Mouse (Mus musculus): ENCODE results near the gene Mrvi1.
"Not testable (repeated sequence)": the region's sequence is repeated elsewhere in the genome, so short reads cannot be mapped to it uniquely, and the experiment has no call there.

Mrvi1 gene

DNA sequence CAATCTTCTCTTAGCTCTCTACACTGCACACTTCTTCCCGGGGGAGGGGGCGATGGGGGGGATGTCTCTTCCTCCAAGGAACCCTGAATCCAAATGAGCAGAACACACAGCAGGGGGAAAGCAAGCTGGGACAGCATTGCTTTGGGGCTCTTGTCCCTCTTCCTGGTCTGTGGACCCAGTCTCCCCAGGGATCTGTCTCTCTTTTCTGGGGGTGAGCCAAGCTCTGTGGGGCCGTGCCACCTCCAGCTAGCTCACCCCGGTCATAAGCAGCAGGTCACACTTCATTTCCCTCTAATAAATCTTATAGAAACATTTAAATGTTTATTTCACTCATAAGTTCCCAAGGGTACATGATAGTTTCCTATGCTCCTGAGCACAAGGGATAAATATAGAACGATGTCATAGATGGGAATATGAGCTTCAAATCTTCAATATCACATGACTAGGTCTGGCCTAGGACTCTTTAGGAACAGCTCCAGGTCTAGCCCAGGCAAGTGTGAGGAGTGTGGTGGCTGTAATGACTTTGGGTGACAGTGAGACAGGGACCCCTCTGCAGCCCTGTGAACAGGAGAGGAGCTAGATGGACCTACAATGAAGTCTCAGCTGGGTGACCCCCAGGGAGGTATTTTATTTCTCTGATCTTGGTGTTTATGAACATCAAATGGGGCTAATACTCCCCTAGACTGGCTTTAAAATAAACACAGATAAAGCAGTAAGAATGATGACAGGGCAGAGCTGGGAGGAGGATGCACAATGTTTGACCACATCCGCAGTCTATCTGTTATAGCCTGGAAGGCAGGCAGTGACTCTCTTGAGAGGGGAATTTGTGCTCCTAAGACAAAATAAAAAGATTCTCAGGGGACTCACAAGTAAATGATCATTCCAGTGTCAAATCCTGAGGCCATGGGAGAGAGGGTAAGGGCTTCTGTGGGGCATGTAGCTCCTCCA lies 46.2 kb downstream of the Mrvi1 start:
- DNase-seq (ENCODE audit: low spot score): no peak

DNA sequence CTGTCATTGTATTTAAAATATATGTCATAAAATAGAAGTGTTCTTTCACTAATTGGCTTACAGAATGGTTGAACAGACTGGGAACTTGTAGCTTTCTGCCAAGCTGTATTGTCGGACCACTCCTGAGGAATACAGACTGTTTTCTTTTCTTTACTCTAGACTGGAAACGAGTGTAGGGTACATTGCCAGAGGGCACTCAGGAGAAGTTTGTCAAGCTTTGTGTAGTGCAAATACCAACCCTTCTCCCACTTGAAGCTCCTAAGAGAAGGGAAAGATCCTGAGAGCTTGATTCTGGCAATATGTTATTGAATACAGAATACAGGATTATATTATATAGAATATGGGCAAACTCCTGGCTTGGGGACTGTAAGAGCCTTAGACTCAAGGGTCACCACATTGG lies 48.3 kb downstream of the Mrvi1 start:
- no peak for DNase-seq (ENCODE audit: low spot score)

DNA sequence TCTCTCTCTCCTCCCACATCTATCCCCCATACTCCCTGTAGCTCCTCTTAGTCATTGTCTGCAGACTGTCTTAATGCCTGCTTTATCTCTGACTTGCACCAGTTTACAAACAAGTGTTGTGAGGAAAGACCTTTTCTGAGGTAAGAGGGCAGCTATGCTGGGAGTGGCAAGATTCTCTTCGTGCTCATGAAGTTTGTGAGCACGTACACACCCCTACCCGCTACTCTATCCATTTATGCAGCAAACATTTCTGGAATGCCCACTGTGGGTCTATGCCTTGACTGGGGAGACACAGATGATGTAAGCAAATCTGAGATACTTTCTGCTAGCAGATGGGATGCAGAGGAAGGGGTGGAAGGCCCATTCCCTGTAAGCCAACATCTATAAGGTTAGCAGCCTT lies 48.9 kb downstream of the Mrvi1 start:
- no peak for DNase-seq (ENCODE audit: low spot score)

DNA sequence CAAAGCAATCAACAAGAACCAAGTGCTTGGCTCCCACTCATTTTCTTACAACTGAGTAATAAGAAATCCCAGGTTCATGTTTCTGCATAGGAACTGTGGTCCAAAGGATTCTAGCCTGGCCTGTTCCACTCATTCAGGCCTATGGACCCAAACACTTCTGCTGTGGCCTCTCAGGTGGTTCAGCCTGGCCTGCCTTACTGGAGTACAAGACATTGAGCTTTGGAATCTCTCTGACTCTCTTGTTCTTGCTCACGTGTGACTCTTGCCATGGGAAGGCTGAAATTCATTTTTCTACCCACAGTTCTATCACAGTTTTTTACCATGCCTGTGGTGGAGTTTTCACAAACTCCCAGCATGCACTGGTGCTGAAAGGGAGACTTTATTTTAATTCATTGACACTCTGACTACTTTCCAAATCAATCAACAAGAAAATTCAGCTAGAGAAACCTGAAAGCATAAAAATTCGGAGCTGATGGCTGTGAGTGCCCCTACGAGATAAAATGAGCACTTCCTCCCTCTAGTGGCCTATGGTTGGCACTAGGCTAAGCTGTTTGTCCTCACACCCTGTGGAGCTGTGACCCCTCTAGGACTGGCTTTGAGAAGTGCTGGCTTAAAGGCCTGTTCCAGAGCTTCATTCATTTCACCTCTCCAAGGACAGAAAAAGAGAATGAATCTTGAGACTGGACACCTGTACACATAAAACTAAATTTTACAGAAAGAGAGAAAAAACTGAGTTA lies 52.0 kb downstream of the Mrvi1 start:
- DNase-seq (ENCODE audit: low spot score): no peak

GRCm38 (mm10) chr7:110926562-110926961 lies 55.7 kb downstream of the Mrvi1 start:
- no peak for DNase-seq (ENCODE audit: low spot score)

DNA sequence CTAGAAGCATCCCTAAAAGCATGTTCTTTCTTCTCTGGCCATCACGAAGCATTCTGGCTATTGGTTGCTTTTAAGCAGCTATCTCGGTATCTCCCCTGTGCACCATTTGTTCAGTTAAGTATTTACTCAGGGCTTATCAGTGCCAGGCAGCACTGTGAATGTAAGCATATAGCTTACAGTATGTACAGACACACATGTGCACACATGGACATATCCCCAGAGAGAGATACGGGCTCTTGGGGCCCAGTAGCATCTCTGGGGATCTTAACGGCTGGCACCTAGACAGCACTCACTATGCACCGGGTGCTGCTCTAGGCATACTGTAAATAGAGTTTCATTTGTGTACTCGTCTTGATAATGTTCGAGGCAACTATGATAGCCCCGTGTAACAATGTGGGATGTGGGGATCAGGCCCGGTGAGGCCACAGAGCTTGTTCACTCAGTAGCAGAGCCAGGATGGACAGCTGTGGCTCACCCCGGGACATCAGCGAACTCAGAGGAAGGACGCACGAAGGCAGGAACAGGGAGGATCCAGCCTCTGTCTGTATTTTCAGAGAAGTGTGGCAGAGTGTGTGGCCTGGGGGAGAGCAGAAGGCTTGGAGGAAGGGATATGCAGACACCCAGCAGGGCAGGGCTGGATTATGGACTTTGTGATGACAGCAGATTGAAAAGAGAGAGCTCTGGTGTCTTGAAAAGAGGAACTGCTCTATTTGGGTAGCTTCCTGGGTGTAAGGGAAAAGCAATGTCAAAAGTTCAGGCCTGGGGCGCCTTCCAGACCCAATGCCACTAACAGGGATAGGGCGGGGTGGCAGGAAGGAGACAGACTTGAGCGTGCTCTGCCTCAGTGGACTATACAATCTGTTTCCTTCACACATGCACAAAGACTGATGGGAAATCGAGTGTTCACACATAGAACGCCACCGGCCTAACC lies 61.7 kb downstream of the Mrvi1 start:
- no peak for DNase-seq (ENCODE audit: low spot score)

GRCm38 (mm10) chr7:110919721-110920120 lies 62.5 kb downstream of the Mrvi1 start:
- DNase-seq (ENCODE audit: low spot score): no peak

DNA sequence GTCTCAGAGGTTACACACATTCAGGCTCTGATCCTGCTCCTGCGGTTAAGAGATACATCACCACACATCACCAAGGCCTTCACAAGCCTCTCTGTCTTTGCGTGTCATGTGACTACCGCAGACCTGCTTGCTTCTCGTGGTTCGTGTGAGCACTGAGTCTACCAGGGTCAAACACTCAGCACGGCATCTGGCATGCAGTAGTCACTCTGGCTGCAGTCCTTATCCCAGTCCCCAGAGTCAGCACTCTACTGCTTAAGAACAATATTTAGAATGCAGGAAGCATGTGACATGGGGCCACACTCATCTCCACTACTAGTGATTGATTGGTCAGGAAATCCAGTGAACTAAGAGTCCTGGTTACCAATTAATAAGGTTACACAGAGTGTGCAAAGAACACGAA lies 66.3 kb downstream of the Mrvi1 start:
- no peak for DNase-seq (ENCODE audit: low spot score)

- no peak for DNase-seq (ENCODE audit: low spot score)
Observed at GRCm38 (mm10) chr7:110914531-110914930, 67.7 kb downstream of the Mrvi1 start.

DNA sequence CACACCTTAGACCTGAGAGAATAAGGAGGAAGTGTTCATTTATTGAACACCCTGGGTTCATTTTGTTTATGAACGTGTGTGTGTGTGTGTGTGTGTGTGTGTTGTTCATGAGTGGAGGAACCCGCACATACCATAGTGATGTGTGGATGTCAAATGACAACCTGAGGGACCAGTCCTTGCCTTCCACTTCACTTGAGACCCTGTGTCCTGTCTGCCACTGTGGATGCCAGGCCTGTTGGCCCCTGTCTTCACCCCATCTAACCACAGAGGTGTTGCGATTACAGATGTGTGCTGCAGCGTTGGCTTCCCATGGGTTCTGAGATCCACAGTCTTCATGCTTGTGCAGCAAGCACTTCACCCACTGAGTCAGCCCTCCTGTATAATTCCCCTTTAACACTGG lies 68.5 kb downstream of the Mrvi1 start:
- DNase-seq (ENCODE audit: low spot score): no peak

GRCm38 (mm10) chr7:110908209-110909144 lies 73.8 kb downstream of the Mrvi1 start:
- no peak for DNase-seq (ENCODE audit: low spot score)

- DNase-seq (ENCODE audit: low spot score): no peak
Observed at GRCm38 (mm10) chr7:110906566-110906965, 75.7 kb downstream of the Mrvi1 start.

DNA sequence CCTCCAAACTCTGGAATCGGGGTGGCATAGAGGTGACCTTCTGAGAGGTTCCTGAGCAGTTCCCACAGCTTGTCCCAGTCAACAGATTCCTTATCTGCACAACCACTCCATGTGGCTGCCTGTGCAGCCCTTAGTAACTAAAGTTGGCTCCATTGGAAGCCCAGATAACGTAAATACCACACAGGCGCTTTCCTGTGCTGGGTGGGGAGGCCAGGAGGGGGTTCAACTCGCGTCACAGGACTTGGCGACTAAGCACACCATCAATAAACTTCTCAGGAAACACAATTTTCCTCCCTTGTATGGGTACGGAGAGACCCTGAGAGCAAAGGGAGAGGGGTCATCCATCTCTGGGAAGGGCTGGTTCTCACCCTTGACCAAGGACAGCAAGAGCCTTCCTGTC lies 79.0 kb downstream of the Mrvi1 start:
- DNase-seq (ENCODE audit: low spot score): no peak

GRCm38 (mm10) chr7:110897202-110897601 lies 85.1 kb downstream of the Mrvi1 start:
- no peak for DNase-seq (ENCODE audit: low spot score)

- DNase-seq (ENCODE audit: low spot score): no peak
Observed at GRCm38 (mm10) chr7:110896453-110896852, 85.8 kb downstream of the Mrvi1 start.

DNA sequence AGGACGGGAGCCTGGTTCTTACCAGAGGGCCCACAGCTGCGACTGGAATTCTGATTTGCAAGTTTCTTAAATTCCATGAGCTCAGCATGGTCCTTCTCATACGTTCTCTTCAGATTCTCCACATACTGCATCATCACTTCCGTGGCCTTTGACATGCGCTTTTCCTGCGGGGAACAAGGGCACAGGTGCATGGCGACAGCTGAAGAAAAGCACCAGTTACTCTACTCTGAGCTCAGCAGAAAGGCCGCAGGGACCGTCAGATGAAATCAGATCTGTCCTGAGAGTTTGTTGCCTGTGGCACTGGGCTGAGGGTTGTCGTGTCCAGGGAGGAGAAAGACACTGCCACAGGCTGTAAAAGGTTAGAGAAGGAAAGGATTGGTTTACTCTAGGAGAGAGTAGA lies 86.5 kb downstream of the Mrvi1 start:
- DNase-seq (ENCODE audit: low spot score): not testable (repeated sequence)

DNA sequence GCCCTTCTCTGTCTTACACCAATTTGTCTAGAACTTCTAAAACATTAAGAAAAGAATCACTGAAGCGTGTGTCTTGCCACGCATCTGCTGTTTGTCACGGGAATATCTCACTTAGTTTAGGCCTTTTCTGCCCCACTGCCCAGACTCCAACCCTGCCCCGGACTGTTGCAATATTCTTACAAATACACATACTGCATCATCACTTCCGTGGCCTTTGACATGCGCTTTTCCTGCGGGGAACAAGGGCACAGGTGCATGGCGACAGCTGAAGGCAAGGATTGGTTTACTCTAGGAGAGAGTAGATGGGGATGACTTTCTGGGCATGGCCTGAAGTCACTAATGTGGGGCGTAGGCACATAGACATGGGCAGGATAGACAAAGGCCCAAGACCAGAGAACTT lies 87.6 kb downstream of the Mrvi1 start:
- DNase-seq (ENCODE audit: low spot score): no peak

DNA sequence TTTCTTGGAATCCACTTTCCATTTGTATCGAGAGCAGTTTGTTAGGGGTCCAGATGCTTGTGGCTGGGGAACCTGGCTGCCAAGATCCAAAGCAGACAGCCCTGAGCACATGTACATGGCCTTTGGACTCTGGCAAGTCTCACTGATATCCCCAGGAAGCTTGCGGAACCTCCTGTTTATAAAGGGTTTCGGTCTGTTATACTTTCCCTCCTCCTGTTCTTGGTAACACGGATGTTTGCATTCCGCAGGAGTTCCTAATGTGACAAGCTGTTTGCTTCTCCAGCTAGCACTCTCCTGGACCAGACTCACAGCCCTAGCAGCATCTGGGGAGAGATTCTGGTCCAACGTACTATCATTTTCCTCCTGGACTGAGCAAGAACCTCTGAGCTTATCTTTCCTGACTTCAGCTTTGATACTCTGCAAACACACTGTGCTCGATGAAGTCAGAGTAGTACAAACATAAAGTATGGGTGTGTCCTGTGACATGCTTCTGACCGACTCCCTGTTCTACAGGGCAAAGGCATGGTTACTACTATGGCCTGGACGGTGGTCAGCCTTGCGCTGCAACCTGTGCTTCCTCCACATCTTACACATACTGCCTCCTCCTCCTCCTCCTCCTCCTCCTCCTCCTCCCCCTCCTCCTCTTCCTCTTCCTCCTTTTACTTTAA lies 88.2 kb downstream of the Mrvi1 start:
- no peak for DNase-seq (ENCODE audit: low spot score)

GRCm38 (mm10) chr7:110891501-110891986 lies 90.7 kb downstream of the Mrvi1 start:
- no peak for DNase-seq (ENCODE audit: low spot score)

DNA sequence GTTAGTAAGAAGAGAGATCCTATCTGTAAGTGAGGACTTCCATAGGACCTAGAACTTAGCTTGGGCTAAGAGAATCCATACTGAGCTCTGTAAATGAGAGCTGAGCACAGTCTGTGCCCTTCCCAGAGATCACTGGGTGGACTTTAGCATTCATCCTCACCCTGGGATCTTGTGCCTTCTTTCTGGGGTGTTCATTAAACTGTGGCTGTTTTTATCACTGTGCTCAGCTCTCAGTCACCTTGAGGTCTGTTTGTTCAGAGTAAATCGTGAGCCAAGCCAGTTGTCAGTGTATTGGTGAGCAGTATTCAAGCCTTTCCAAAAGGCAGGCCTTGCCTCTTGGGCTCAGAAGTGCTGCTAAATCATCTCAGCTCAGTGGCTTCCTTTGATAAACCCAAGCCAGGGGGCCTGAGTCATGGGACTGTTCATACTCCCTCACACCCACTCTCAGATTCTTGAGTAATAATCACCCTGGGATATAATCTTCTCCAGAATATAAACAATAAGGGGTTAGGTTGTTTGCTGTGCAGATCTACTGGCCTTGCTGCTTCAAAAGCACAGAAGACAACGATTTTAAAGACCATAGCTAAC lies 100.4 kb downstream of the Mrvi1 start:
- no peak for DNase-seq (ENCODE audit: low spot score)
